Mouse (Mus musculus) lung, adult 2 months (tissue): Measurements from ENCODE around the gene Nxpe4. TPM values are rescaled to one million over a fixed set of nuclear protein-coding genes. Genes with fewer than 3 reads are reported as not detected.

Experiments used
- DNase-seq: peaks from one replicate; pipeline ENCODE4 v3.0.0; 2022
- H3K4me1 ChIP-seq: fragments of 200-500 bp; 2 replicates; pipeline ENCODE4 v1.6.1; 2011; ENCODE audit warnings: low read length; ENCODE audit not compliant: control insufficient read depth, insufficient read depth
- H3K4me3 ChIP-seq: fragments of 200-500 bp; replicated peaks from 2 replicates; pipeline ENCODE3; 2011; ENCODE audit warnings: low read depth, mild to moderate bottlenecking, control low read depth, low read length; ENCODE audit errors: extremely low read depth
- CTCF ChIP-seq: fragments of 200-500 bp; IDR thresholded peaks from 2 replicates; pipeline ENCODE4 v1.5.1; 2011; ENCODE audit warnings: mild to moderate bottlenecking, low read length, control low read depth; ENCODE audit not compliant: insufficient read depth
- POLR2A ChIP-seq: fragments of 200-500 bp; IDR thresholded peaks from 2 replicates; pipeline ENCODE4 v1.6.1; 2011; ENCODE audit warnings: low read depth, mild to moderate bottlenecking, control low read depth, low read length, borderline replicate concordance; ENCODE audit errors: extremely low read depth
- WGBS: fragments of 180-500 bp; shearing (Covaris S2); methylation state at CpG from one replicate; pipeline ENCODE4 v1.1.7; 2018; 5-methylcytosine and 5-hydroxymethylcytosine counted together
- polyA plus RNA-seq: library from polyadenylated mRNA; depleted of rRNA; stranded (reverse); fragments of >200 nt; gene quantifications from 2 replicates; pipeline ENCODE4 v1.2.3, GENCODE M21; 2012

The Nxpe4 gene
- polyA plus RNA-seq, 1 experiment = 5.1 TPM

GRCm38 (mm10) chr9:48236455-48236854 lies 74.6 kb downstream of the Nxpe4 start:
- TF ChIP-seq POLR2A (no peak), CTCF (no peak)
- Histone ChIP-seq H3K4me1 (no peaks in the 10 kb centered on the region), H3K4me3 (no peak overlapping the region)
- DNase-seq = no peak
- WGBS = 50% methylated on average over 6 of the region's 6 CpGs

GRCm38 (mm10) chr9:48238153-48238755 lies 76.4 kb downstream of the Nxpe4 start:
- WGBS = 74% methylated on average over 9 of the region's 9 CpGs
- H3K4me3 ChIP-seq = no peak overlapping the region
- TF ChIP-seq CTCF = peak; percentile 92
- TF ChIP-seq POLR2A = no peak
- no peaks in the 10 kb centered on the region for H3K4me1 ChIP-seq
- peak; percentile 42 for DNase-seq

- WGBS = 85% methylated on average over 5 of the region's 5 CpGs
- no peak for DNase-seq
Observed at GRCm38 (mm10) chr9:48239461-48239860, 77.6 kb downstream of the Nxpe4 start.

GRCm38 (mm10) chr9:48240431-48240830 lies 78.6 kb downstream of the Nxpe4 start:
- Histone ChIP-seq H3K4me3 (no peak overlapping the region), H3K4me1 (no peaks in the 10 kb centered on the region)
- TF ChIP-seq POLR2A (no peak), CTCF (no peak)
- DNase-seq = no peak
- 41% methylated on average over 5 of the region's 5 CpGs for WGBS

More at GRCm38 (mm10) chr9:48239461-48239860, 77.6 kb downstream of the Nxpe4 start:
- TF ChIP-seq POLR2A = no peak
- TF ChIP-seq CTCF = no peak
- no peak overlapping the region for H3K4me3 ChIP-seq
- no peaks in the 10 kb centered on the region for H3K4me1 ChIP-seq

- WGBS = 81% methylated on average over 1 of the region's 1 CpGs
- Histone ChIP-seq H3K4me1 (no peaks in the 10 kb centered on the region), H3K4me3 (no peak overlapping the region)
- DNase-seq = no peak
- TF ChIP-seq POLR2A (no peak), CTCF (no peak)
Observed at GRCm38 (mm10) chr9:48241791-48242190, 80.0 kb downstream of the Nxpe4 start.

DNA sequence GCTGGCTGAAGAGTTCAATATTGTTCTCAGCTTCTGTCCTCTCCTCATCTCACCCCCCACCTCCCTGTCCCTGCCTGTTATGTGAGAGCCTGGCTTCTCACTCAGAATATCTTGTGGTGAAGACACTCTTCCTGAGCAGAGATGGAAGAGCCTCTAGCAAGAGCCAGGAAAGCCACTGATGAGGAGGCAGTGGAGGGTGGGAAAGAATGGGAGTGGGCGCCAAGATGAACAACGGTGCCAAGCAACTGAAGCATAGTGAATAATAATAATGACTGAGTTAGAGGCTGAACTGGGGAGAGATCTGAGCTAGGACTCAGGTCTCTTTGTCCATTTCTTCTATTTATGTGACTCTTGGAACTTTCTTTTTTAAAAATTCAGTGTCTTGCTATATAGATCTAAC lies 80.9 kb downstream of the Nxpe4 start:
- Histone ChIP-seq H3K4me1 (no peaks in the 10 kb centered on the region; the same call in 1 of the 2 replicates), H3K4me3 (no peak overlapping the region)
- 86% methylated on average over 2 of the region's 2 CpGs for WGBS
- TF ChIP-seq CTCF (no peak), POLR2A (no peak)
- no peak for DNase-seq

- WGBS = 78% methylated on average over 3 of the region's 3 CpGs
- TF ChIP-seq CTCF (no peak), POLR2A (no peak)
- no peak overlapping the region for H3K4me3 ChIP-seq
- no peaks in the 10 kb centered on the region; the same call in 1 of the 2 replicates for H3K4me1 ChIP-seq
- no peak for DNase-seq
Observed at GRCm38 (mm10) chr9:48244175-48244574, 82.4 kb downstream of the Nxpe4 start.

DNA sequence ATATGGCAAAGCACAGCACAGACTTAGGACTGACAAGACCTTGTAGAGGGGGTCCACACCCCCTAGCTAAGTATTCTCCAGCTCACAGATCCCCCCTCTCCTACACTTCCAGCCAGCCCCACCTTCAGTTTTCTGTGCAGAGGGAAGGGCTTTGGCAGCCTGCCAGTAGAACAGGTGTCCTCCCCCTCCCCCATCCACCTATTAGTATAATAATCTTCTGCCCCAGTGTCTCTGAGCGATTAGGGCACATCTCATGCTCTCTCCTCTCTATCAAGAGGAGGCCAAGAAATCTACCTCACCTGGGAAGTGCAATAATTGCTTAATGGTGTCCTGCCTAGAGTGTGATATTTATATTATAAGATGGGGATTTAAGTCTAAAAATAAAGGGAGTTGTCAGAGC lies 83.7 kb downstream of the Nxpe4 start:
- TF ChIP-seq CTCF (no peak), POLR2A (no peak)
- WGBS = 62% methylated on average over 1 of the region's 1 CpGs
- Histone ChIP-seq H3K4me1 (no peaks in the 10 kb centered on the region; the same call in 1 of the 2 replicates), H3K4me3 (no peak overlapping the region)
- DNase-seq = no peak

GRCm38 (mm10) chr9:48247276-48247675 lies 85.5 kb downstream of the Nxpe4 start:
- DNase-seq = no peak
- Histone ChIP-seq H3K4me1 (no peaks in the 10 kb centered on the region; the same call in 1 of the 2 replicates), H3K4me3 (no peak overlapping the region)
- 73% methylated on average over 5 of the region's 5 CpGs for WGBS
- TF ChIP-seq POLR2A = no peak
- no peak for TF ChIP-seq CTCF

DNA sequence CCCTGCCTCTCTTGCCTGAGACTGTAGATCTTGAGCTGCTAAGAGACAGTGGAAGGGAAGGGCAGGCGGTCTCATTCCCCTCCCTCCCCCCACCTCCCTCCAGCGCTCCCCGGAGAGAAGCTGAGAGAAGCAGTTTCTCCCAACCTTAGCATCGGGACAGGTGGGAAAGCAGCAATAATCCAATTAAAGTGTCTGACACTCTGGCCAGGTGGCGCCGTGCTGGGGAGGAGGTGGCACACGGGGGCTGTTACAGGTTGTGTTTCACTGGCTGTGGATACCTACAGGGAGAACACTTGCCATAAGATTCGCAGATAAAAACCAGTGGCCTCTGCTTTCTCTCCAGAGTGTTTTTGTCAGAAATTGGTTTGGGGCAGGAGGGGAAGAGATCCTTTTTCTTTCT lies 90.4 kb downstream of the Nxpe4 start:
- DNase-seq = no peak
- 9% methylated on average over 8 of the region's 8 CpGs for WGBS
- H3K4me3 ChIP-seq = no peak overlapping the region
- TF ChIP-seq CTCF (no peak), POLR2A (no peak)
- H3K4me1 ChIP-seq = no peaks in the 10 kb centered on the region; the same call in 1 of the 2 replicates
